Mouse (Mus musculus) T-cell, adult 2 months (primary cell): ENCODE measurements around the gene Prickle2.

Source experiments
- DNase-seq: peaks from one replicate; pipeline ENCODE4 v3.0.0; 2022; ENCODE audit warnings: low spot score

Prickle2 gene

DNA sequence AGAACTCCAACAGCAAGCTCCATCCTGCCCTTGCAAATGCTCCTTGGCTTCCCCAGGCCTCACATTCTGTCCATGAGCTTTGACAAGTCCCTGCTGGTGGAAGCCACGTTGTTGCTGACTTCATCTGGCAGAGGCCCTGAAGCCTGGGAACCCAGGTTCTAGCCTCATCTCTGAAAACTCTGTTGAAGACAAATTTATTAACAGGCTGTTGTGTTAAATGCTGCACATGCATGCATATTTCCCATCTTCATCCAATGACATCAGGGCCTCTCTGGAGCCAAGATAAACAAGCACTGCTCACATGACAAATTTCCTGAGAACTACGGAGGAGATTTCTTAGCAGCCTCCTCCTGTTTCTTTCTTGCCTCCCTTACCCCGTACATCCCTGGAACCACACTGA lies 259.3 kb downstream of the Prickle2 start:
- no peak for DNase-seq

DNA sequence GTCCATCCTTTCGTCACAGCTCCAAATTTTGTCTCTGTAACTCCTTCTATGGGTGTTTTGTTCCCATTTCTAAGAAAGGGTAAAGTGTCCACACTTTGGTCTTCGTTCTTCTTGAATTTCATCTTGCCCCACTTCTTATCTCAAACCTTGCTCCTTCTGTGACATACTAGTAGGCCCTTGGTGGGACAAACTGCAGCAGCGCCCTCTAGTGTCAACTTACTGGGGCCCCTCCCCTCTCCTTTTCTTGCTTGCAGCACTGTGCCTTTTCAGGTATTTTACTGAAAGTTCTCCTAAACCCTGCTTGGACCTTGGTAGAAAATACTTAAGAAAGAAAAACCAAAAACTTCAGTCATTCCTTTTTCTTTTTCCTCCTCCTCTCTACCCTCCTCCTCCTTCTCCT lies 264.8 kb downstream of the Prickle2 start:
- DNase-seq, result no peak

DNA sequence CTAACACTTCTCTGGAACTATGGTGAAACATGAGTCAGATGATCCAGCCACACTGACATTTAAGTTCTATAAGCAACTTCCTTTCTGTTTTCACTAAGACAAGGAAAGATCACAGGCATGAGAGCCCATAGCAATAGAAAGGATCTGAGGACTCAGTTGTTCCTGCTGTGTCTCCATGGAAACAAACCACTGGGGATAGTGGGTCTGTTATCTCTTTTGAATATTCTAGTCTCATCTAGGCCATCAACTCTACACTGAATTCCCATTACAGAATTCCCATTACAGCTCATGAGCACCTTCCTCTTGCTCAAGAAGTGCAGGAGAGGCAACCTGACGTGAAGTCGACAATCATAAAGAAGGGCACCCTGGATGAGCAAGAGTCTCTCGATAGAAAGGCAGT lies 265.7 kb downstream of the Prickle2 start:
- DNase-seq, result no peak

DNA sequence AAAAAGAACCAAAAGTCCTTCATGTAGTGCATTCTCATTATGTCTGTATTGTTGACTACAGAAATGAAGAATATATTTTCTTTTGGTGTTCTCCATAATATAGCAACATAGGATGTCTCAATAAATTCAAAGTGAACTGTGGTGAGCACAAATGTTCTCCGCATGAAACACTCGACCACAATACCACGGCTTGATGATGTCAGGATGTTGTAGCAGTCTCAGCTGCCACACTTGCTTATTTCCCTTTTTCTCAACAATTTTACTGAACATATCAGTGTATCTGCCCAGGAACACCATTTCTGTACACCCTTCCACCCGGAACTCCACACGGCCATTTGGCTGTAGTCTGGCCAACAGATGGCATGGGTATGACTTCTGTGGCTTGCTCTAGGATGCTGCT lies 273.8 kb downstream of the Prickle2 start:
- DNase-seq, result no peak

DNA sequence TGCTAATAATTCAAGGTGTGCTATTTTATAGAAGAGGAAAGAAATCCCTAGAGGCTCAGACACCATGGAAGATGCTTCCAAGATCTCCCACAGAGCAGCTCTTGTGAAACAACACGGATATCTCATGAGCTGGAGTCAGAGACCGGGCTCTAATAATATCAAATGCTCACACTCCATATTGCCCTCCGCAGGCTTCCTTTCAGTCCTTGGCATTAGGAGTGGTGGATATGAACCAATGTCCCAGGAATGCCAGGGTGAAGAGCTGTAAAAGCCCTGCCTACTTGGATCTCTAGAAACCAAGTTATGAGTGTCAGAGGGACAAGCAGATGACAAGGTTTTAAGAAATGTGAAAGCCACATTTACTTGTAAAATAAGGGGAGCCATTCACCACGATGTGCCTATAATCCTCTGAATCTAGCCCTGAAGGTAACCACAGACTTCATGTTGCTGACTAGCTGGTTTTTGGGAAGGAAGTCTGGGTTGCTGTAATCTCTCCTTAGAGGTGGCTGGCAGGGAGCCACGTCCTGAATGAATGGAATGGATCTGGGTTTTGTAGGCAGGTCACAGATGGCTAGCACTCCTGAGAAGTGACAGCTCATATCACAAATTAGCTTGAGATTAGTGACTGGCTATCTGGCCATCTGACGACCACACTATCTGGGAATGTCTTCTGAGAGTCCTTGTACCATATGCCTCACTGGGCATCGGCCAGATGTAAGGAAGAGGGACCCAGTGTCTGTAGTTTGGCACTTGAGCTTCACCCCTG lies 278.4 kb downstream of the Prickle2 start:
- DNase-seq, result no peak

DNA sequence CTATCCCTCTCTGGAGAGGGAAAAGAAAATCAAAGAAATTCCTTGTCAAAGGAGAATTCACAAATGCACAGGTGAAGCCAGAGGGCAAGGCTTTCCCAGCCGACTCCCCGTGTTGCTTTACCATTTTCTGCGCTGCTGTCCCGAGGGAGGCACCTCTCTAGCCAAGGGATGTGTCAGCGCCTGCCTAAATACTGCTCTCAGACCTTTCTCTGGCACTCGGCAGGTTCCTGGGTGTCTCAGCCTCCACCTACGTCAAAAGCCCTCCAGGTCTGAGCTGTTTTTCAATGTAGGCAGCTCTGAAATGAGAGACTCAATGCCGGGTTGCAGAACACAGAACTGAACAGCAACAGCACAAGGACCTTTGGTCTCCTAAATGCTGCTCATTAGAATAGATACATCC lies 280.1 kb downstream of the Prickle2 start:
- no peak for DNase-seq

DNA sequence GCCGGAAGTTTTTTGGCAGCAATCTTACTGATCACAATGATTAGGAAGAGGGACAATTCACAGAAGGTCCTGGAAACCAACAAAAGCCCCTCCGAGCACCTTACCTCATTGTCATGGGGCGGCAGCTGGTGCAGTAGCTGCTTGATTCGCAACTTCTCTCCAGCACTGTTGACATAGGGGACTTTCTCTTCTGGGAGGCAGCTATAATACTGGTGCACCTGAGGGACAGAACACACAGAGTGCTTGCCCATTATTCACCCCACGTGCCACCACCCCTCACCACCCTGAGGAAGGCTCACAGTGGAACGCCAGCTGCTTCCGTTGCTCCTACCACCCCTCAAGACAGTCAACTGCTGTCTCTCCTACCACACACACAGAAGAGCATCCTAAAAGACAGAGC lies 280.5 kb downstream of the Prickle2 start:
- no peak for DNase-seq

DNA sequence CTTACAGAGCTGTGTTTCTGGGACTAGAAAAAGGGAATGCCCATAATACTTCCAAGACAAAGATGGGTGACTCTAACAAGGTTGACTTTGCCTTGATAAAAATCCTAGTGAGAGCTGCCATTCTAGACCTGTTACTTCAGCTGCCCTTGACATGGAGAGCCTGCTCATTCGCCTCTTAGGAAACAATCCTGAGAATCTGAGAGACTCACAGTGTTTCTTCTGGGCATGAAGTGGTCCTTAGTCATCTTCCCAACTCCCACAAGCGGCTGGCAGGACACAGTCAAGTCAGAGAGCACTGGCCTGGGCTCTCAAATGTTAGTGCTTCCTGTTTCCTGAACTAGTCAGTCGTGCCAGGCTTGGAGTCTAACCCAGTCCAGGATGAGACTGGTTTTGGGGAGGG lies 281.0 kb downstream of the Prickle2 start:
- DNase-seq, result no peak

DNA sequence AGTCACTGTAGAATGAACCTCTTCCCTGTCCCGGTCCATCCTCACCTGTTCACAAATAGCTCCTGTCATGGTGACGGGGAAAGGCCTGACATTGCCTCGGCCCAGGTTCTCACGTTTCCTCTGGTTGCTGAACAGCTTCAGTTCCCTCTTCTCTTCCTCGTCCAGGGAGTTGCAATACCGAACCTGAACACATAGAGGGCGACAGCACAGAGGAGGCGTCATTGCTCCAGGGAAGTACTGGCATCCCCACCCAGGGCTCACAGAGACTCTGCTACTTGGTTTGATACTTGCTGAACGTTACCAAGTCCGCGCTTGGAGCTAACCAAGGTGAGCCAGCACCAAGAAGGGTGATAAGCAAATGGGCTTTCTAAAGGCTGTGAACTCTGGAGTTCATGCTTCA lies 283.7 kb downstream of the Prickle2 start:
- no peak for DNase-seq

DNA sequence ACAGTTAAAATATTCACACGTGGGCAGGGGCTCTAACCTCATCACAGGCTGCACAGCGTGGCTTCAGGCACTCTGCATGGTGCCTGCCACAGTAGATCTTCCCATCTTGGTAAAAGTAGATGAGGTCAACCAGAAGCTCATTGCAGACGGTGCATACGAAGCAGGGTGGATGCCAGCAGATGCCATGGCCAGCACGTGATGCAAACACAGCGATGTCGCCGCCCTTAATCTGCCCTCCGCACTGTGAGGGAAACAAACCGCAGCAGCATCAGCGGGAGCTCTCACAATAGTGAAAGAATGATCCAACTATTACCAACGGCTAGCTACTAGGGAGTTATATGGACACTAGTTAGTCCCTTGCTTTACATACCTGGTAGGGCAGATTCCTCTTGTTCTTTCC lies 285.8 kb downstream of the Prickle2 start:
- DNase-seq, result no peak

DNA sequence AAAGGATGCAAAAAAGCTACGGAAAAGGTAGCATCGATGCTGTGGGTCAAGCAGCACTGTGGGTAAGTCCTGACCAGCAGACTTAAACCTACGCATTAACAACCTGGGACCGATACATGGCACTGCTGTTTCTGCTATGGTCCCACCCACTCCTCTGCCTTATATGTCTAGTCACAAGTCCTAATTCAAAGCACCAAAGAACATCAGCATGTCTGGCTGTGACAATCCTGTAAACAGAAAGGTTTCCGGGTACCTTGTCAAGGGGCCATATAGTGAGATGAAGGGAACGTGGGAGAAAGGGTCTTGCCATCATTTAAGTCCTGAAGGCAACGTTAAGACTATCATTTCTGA lies 290.6 kb downstream of the Prickle2 start:
- DNase-seq, result no peak

DNA sequence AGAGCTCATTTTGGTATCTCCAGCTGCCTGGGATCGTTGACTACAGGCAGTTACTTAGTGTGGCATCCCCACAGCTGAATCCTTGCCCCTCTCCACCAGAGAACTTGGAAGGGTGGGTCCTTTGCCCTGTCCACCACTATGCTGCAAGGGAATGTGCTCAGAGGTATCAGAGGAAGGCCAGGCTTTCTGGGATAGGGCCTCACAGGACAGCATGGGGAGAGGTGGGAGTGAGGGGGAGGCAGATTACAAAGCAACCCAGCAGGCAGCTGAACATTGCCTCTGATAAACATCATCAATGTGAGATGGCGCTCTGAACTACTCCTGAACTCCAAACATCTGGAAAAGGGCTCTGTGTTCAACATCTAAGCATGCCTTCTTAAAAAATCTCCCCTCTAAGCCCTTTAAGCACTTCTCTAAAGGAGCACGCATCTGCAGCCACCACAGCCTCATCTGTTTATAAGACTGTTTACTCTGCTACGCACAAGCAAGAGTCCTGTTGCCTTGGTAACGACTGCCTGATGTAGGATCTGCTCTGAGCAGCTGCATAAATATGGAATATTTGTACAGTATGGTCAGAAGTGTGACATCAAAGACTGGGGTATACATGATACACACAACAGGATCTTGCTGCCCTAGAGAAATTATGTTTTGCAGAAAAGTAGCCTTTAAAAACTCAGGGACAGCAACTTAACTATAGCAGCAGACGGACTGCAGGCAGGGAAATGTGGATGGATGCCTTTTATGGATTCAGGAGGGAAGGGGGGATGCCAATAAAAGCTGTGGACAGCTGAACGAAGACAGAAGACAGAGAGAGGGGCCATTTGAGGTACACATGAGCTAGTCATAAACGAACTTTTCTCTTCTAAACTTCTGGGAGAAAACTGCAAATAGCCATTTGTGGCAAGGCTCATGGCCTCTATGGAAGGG lies 291.2 kb downstream of the Prickle2 start:
- DNase-seq, result no peak

DNA sequence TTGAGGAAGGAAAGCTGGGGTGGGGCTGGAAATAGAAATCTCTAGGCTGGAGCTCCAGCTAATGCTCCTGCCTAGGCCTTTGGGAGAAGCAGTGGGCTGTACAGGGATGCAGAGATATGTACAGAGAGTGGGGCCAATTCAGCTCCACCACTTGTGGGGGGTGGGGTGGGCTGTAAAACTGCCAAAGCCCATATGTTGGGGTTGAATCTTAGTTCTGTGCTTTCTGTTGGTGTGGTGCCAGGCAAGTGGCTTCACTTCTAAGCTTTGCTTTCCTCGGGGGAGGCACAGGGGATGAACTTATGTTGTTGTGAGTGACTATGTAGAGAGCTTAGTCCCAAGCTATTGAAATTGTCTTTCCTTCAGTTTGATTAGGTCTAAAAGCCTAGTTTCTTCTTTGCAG lies 292.0 kb downstream of the Prickle2 start:
- no peak for DNase-seq

DNA sequence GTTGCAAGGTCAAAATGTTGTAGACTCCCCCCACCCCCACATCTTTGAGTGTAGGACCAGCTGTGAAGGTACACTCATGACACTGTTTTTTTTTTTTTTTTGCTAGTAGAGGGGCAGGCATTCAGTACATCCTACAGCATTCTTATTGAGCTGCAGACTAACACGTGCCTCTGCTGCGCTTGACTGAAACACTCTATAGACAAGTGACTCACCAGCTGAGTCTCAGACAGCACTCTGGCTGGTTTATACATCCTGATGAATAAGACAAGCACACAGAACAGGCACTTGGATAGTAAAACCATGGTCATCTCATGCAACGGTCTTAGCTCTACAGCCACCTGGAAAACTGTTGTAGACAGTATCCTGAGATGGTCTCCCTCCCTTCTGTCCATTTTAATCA lies 296.2 kb downstream of the Prickle2 start:
- DNase-seq, result no peak

DNA sequence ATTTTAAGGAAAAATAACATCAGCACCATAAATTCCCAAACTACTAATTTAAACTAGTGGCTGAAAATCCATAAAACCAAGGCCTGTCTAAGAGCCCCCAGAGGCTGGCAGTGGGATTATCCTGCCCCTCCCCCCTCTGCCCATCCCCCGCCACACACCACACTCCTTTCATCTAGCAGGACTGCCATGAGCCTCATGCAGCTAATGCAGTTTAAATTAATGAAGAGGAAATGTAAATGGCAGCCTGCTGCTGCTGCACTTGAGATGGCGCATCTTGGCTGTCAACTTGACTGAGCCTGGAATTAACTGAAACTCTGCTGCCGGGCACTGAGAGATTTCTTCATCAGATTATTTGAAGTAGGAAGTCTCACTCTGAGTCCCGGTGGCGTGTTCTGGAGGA lies 298.7 kb downstream of the Prickle2 start:
- DNase-seq, result no peak

DNA sequence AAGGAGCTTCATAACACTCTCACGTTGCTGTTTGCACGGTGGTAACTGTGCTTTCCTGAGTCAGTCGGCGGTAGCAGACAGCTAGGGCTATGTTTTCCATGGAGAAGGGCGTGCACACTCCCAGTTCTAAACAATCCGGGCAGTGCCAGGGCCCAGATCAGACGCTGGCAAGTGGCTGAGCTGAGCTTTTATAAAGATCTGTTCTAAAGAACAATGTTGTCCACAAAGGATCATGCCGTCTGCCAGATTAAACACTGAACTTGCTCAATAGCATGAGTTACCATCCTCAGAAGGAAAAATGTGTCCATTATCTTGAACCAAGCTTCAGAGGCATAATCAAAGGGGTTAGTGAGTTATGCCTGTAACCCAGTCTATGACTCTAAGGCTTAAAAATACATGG lies 300.4 kb downstream of the Prickle2 start:
- DNase-seq, result no peak

DNA sequence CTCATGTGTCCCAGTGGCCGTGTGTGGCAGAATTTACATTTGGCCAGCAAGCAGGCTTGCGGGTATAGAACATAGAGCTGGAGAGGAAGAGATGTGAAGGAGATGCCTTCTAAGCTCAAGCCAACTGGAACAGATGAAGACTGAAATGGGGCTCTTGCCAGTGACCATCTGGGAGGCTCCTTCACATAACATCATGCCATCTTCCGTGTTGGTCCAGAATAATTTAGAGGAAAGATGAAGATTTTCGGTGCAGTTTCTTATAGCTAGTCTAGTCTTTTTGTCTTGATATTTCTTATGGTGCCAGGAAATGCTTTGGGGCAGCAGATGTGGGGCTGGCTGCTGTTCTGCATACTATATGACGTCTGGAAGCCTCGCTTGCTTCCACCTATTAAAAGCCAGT lies 308.1 kb downstream of the Prickle2 start:
- no peak for DNase-seq

DNA sequence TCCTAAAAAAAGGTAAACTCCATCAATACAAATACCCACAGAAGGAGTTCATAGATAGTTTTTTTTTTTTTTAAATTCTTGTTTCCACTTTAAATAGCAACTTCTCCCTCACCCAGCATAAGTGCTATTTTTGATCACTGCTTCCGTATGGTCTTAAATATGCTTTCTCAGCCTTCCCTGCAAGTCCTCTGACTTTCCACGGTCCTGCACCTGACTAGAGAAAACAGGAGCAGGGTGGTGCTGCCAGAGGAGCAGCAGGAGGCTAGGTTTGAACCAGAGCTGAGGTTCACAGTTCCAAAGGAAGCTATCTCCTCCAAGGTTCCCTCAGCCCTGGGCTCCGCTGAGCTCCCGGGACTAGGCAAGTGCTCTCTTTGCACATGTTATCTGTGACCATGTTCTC lies 310.4 kb downstream of the Prickle2 start:
- no peak for DNase-seq

DNA sequence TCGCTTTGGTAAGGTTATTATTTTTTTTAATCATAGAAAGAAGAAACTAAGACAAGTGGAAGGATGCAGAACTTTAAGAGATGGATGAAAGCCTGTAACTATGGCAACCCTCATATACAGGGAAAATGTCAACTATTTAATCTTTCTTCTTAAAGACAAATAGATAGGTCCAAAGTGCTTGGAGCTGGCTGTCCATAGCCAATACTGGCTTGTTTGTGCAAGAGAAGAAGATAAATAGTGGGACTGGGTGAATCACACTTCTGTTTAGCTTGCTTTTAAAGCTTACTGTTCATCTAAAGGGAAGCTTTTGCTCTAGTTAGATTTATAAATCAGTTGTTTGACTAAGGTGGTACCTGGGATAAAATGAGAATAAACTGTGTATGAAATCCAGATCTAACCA lies 310.8 kb downstream of the Prickle2 start:
- no peak for DNase-seq

DNA sequence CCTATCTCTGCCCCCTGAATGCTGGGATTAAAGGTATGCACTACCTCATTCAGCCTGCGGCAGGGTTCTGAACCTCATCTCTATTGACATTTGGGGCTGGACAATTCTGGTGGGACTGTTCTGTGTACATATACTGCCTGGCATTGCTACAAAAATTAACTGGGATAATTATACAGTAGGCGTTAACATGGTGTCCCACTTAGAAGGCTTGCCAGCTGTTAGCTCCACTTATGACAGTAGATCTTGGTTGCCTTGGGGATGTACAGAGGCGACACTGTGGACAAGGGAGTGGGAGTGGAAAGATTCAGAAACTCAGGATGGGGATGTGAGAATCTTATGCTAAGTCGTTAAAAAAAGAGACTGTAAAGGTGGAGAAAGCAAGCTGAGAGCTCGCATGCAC lies 311.3 kb downstream of the Prickle2 start:
- DNase-seq, result no peak

DNA sequence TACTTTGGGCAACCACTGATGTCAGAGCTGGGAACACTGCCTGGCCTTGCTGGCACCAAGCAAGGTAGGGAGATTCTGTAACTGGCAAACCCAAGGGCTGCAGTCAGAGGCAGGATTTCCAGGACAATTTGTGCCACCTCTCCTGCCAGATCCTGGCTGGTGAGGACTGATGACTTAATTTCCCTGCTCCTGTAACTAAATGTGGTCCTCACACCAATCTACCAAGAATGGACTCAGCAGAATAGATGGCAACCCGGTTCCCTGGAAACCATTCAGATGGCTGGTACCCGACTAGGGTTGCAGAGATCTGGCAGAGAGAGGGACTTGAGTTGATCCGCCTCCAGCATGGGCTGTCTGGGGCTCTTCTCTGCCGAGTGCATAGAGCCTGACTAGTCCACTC lies 315.6 kb downstream of the Prickle2 start:
- no peak for DNase-seq

DNA sequence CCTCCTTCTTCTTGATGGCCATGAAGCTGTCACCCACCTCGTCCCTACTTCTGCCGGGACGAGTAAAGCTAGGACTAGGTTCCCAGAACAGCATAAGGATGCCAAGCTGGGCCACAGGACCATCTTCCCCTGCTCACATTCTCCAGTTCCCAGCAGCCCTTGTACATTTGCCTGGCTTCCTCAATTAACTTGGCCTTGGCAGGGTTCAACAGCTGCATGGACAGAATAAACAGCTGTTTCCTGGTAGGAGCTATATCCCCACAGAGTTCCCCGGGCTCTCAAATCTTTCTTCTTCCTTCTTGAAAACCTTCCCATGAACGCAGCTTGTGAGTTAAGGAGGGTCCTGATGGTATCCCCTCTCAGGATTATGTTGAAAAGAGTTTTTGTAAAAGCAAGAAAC lies 317.3 kb downstream of the Prickle2 start:
- DNase-seq, result no peak

DNA sequence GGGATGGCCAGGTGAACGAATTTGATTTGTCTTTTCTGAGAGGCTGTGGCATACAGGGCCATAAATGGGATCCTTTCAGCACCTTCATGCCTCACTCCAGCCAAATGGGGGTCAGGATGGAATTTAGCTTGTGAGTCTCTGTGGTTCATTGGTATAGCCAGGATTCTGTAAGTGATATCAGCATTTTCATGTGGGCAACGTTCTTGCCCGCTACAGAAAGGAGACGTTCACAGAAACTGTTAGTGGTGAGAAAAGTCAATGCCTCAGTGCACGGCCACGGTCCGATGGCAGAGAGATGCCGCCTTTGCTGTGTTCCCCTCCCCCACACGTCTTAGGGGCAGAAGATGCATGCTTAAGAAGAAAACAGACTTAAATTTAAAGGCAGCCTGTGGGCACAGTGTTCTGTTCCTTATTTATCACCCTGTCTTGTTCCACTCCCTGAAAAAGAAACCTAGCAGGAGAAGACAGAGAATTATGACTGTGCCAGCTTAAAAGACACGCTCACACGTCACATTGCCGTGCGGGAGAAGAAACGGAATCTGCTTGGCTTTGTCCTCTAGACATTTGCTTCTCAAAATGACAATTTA lies 322.7 kb downstream of the Prickle2 start:
- no peak for DNase-seq
